Mouse (Mus musculus): Measurements from ENCODE around the gene Baz2b.

GRCm38 (mm10) chr2:60212488-60212887, 2.8 kb upstream of the Baz2b start:
- no peak for TF ChIP-seq CTCF (IDR thresholded peaks at IDR 0.05 in 2 of 3, conservative IDR thresholded peaks at IDR 0.05 in 1 of 3; ENCODE audit: control insufficient read depth in 1 of 3, insufficient read depth in 1 of 3, low read depth in 2 of 3, low read length in 3 of 3, poor library complexity in 1 of 3, severe bottlenecking in 1 of 3)
- TF ChIP-seq EP300 (IDR thresholded peaks at IDR 0.05; ENCODE audit: low read depth in 1 of 2, low read length in 2 of 2), result no peak
- TF ChIP-seq GABPA (IDR thresholded peaks at IDR 0.05; ENCODE audit: low read depth, low read length), result no peak
- no peak for TF ChIP-seq MEF2A (IDR thresholded peaks at IDR 0.05; ENCODE audit: extremely low read depth, insufficient replicate concordance, low read depth, low read length, poor library complexity, severe bottlenecking)
- TF ChIP-seq NRF1 (IDR thresholded peaks at IDR 0.05; ENCODE audit: insufficient read depth, low read depth, low read length, poor library complexity, severe bottlenecking), result no peak
